Mouse (Mus musculus) MEL (cell line): Measurements from ENCODE around the gene Tjp3. TPM values are rescaled to one million over a fixed set of nuclear protein-coding genes. Genes with fewer than 3 reads are reported as not detected.

ENCODE experiments used
- DNase-seq: peaks from one replicate; pipeline ENCODE4 v3.0.0; 2011; ENCODE audit warnings: low read depth, low spot score
- H3K27ac ChIP-seq: 2 replicates; pipeline ENCODE4 v1.5.1; 2012; ENCODE audit warnings: low read depth, mild to moderate bottlenecking, control low read depth, low read length, moderate library complexity; ENCODE audit not compliant: control insufficient read depth
- H3K27me3 ChIP-seq, 2 experiments: fragments of 150-350 bp in 1 of 2; sonication (generic) in 1 of 2; 2 replicates each; pipeline ENCODE4 v1.6.1; 2012; ENCODE audit warnings: low read length in 2 of 2, mild to moderate bottlenecking in 2 of 2, improper control_type of control experiment in 1 of 2, moderate library complexity in 1 of 2; ENCODE audit not compliant: insufficient read depth in 2 of 2, control insufficient read depth in 1 of 2
- H3K36me3 ChIP-seq, 2 experiments: 2 replicates each; pipeline ENCODE4 v1.6.1; 2012 to 2014; ENCODE audit warnings: low read length in 2 of 2, improper control_type of control experiment in 1 of 2, inconsistent platforms in 1 of 2, mild to moderate bottlenecking in 1 of 2; ENCODE audit not compliant: insufficient read depth in 2 of 2, control insufficient read depth in 1 of 2
- H3K4me1 ChIP-seq, 2 experiments: fragments of 150-350 bp in 1 of 2; sonication (generic) in 1 of 2; 2 replicates each; pipeline ENCODE4 v1.6.1; 2012; ENCODE audit warnings: low read length in 2 of 2, improper control_type of control experiment in 1 of 2, mild to moderate bottlenecking in 1 of 2; ENCODE audit not compliant: insufficient read depth in 2 of 2, control insufficient read depth in 1 of 2
- H3K4me3 ChIP-seq, 2 experiments: fragments of 150-350 bp in 1 of 2; sonication (generic) in 1 of 2; 2 replicates each; pipeline ENCODE4 v1.5.1; 2012; ENCODE audit warnings: low read depth in 2 of 2, low read length in 2 of 2, mild to moderate bottlenecking in 2 of 2, moderate library complexity in 2 of 2, control low read depth in 1 of 2, improper control_type of control experiment in 1 of 2; ENCODE audit not compliant: control insufficient read depth in 1 of 2, insufficient read depth in 1 of 2
- H3K79me2 ChIP-seq: 2 replicates; pipeline ENCODE4 v1.6.1; 2012; ENCODE audit warnings: mild to moderate bottlenecking, low read length, moderate library complexity; ENCODE audit not compliant: control insufficient read depth, poor library complexity, insufficient read depth
- H3K9ac ChIP-seq: 2 replicates; pipeline ENCODE4 v1.6.1; 2012; ENCODE audit warnings: low read depth, mild to moderate bottlenecking, control low read depth, low read length, moderate library complexity; ENCODE audit not compliant: control insufficient read depth, poor library complexity, severe bottlenecking
- H3K9me3 ChIP-seq: fragments of 150-350 bp; sonication (generic); replicated peaks from 2 replicates; pipeline ENCODE4 v1.6.1; 2012; ENCODE audit warnings: mild to moderate bottlenecking, low read length, improper control_type of control experiment, moderate library complexity; ENCODE audit not compliant: insufficient read depth
- BHLHE40 ChIP-seq: IDR thresholded peaks from 2 replicates; pipeline ENCODE4 v1.6.1; 2012; ENCODE audit warnings: low read depth, mild to moderate bottlenecking, inconsistent platforms, low read length, improper control_type of control experiment, borderline replicate concordance
- CHD2 ChIP-seq: IDR thresholded peaks from 2 replicates; pipeline ENCODE4 v1.6.1; 2011; ENCODE audit warnings: low read length, improper control_type of control experiment
- CTCF ChIP-seq, 3 experiments: IDR thresholded peaks in 2 of 3; conservative IDR thresholded peaks in 1 of 3; 2 replicates each; pipeline ENCODE4 v1.5.1; 2011 to 2012; ENCODE audit warnings: low read length in 3 of 3, low read depth in 2 of 3, mild to moderate bottlenecking in 2 of 3, improper control_type of control experiment in 1 of 3, inconsistent platforms in 1 of 3, mixed read lengths in 1 of 3, moderate library complexity in 1 of 3; ENCODE audit not compliant: control insufficient read depth in 1 of 3, insufficient read depth in 1 of 3, poor library complexity in 1 of 3, severe bottlenecking in 1 of 3
- ELF1 ChIP-seq: IDR thresholded peaks from 2 replicates; pipeline ENCODE4 v1.6.1; 2014; ENCODE audit warnings: low read depth, mild to moderate bottlenecking, inconsistent platforms, low read length, improper control_type of control experiment, moderate library complexity
- EP300 ChIP-seq, 2 experiments: IDR thresholded peaks; 2 replicates each; pipeline ENCODE4 v1.6.1; 2011; ENCODE audit warnings: improper control_type of control experiment in 2 of 2, low read length in 2 of 2, low read depth in 1 of 2, mild to moderate bottlenecking in 1 of 2
- ETS1 ChIP-seq: IDR thresholded peaks from 2 replicates; pipeline ENCODE4 v1.6.1; 2012; ENCODE audit warnings: low read depth, mild to moderate bottlenecking, inconsistent platforms, low read length, improper control_type of control experiment, moderate library complexity
- GABPA ChIP-seq: IDR thresholded peaks from 2 replicates; pipeline ENCODE4 v1.6.1; 2012; ENCODE audit warnings: low read depth, mild to moderate bottlenecking, inconsistent platforms, low read length, improper control_type of control experiment, moderate library complexity
- GATA1 ChIP-seq: IDR thresholded peaks from 2 replicates; pipeline ENCODE4 v1.6.1; 2011; ENCODE audit warnings: low read depth, low read length, improper control_type of control experiment
- KAT2A ChIP-seq: conservative IDR thresholded peaks from 2 replicates; pipeline ENCODE4 v1.6.1; 2012; ENCODE audit warnings: low read depth, low read length, improper control_type of control experiment, inconsistent platforms
- MAX ChIP-seq: IDR thresholded peaks from 2 replicates; pipeline ENCODE4 v1.6.1; 2011; ENCODE audit warnings: low read length, improper control_type of control experiment
- MEF2A ChIP-seq: IDR thresholded peaks from 2 replicates; pipeline ENCODE4 v1.6.1; 2014; ENCODE audit warnings: low read depth, mild to moderate bottlenecking, inconsistent platforms, low read length, improper control_type of control experiment; ENCODE audit not compliant: poor library complexity, insufficient replicate concordance, severe bottlenecking; ENCODE audit errors: extremely low read depth
- MXI1 ChIP-seq: IDR thresholded peaks from 2 replicates; pipeline ENCODE4 v1.6.1; 2011; ENCODE audit warnings: mild to moderate bottlenecking, low read depth, low read length, improper control_type of control experiment
- POLR2A ChIP-seq, 2 experiments: IDR thresholded peaks; 2 replicates each; pipeline ENCODE4 v1.6.1; 2011 to 2012; ENCODE audit warnings: low read length in 2 of 2, mild to moderate bottlenecking in 2 of 2, control low read depth in 1 of 2, improper control_type of control experiment in 1 of 2, low read depth in 1 of 2, moderate library complexity in 1 of 2; ENCODE audit not compliant: control insufficient read depth in 1 of 2, insufficient read depth in 1 of 2, poor library complexity in 1 of 2
- RAD21 ChIP-seq: IDR thresholded peaks from 2 replicates; pipeline ENCODE4 v1.6.1; 2011; ENCODE audit warnings: mild to moderate bottlenecking, low read depth, low read length, improper control_type of control experiment
- RCOR1 ChIP-seq: IDR thresholded peaks from 2 replicates; pipeline ENCODE4 v1.6.1; 2012; ENCODE audit warnings: low read depth, mild to moderate bottlenecking, inconsistent platforms, low read length, improper control_type of control experiment
- SIN3A ChIP-seq: IDR thresholded peaks from 2 replicates; pipeline ENCODE4 v1.6.1; 2012; ENCODE audit warnings: low read length, improper control_type of control experiment, inconsistent platforms
- TAL1 ChIP-seq: IDR thresholded peaks from 2 replicates; pipeline ENCODE4 v1.6.1; 2012; ENCODE audit warnings: mild to moderate bottlenecking, inconsistent platforms, low read length, moderate library complexity, mixed read lengths
- TBP ChIP-seq: IDR thresholded peaks from 2 replicates; pipeline ENCODE4 v1.8.0; 2011; ENCODE audit warnings: low read depth, low read length, improper control_type of control experiment
- TCF12 ChIP-seq: IDR thresholded peaks from 2 replicates; pipeline ENCODE4 v1.6.1; 2014; ENCODE audit warnings: low read depth, mild to moderate bottlenecking, inconsistent platforms, low read length, improper control_type of control experiment, moderate library complexity
- ZC3H11A ChIP-seq: IDR thresholded peaks from 2 replicates; pipeline ENCODE4 v1.6.1; 2012; ENCODE audit warnings: low read depth, mild to moderate bottlenecking, inconsistent platforms, low read length, improper control_type of control experiment
- ZKSCAN1 ChIP-seq: IDR thresholded peaks from 2 replicates; pipeline ENCODE4 v1.6.1; 2012; ENCODE audit warnings: low read depth, mild to moderate bottlenecking, inconsistent platforms, low read length, improper control_type of control experiment, moderate library complexity
- ZMIZ1 ChIP-seq: IDR thresholded peaks from 2 replicates; pipeline ENCODE4 v1.6.1; 2012; ENCODE audit warnings: low read depth, mild to moderate bottlenecking, inconsistent platforms, low read length, improper control_type of control experiment, moderate library complexity
- ZNF384 ChIP-seq: IDR thresholded peaks from 2 replicates; pipeline ENCODE4 v1.6.1; 2012; ENCODE audit warnings: low read depth, mild to moderate bottlenecking, inconsistent platforms, low read length, improper control_type of control experiment
- polyA plus RNA-seq, 2 experiments: library from polyadenylated mRNA; stranded (reverse) in 1 of 2; unstranded in 1 of 2; fragments of >175 nt in 1 of 2; fragments of >200 nt in 1 of 2; gene quantifications; 2 replicates each; pipeline versions ENCODE4 v1.2.1 to v1.2.4; 2012; ENCODE audit warnings: low replicate concordance in 2 of 2, low read depth in 1 of 2; ENCODE audit not compliant: insufficient read length in 2 of 2, insufficient read depth in 1 of 2, missing spikeins in 1 of 2
- total RNA-seq: library from RNA; depleted of rRNA; stranded (reverse); fragments of 300-350 nt; gene quantifications from 2 replicates; pipeline ENCODE4 v1.2.3, GENCODE M21; 2012

Gene Tjp3
- total and polyA plus RNA-seq, 3 experiments: 2.9 to 4.9 TPM; not detected in 1

DNA sequence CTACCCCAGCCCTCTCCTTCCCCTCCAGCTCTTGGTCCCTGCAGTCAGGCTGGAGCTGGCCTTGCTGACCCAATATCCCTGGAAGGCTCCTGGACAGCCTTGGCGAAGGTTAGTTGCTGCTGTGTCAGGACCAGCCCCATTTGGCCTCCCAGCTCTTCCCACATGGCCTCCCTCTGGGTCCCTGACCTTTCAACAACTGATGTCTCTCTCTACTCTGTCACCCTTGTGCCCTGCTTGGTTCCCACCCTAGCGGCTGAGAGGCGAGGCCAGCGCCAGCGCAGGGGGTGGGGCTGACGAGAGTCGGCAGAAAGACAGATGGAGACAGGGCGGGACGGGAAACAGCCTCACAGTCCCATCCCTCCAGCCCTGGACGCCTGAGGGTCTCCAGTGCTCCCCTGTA lies 37.0 kb upstream of the Tjp3 start, which contains the start of gene Tbxa2r:
Gene Tbxa2r (plus strand): TSS at position 346 of the 400 bp plus-strand sequence.
- no peak within 1 kb of the TSS for H3K27ac ChIP-seq
- TF ChIP-seq MEF2A (no peak), TAL1 (no peak), ZMIZ1 (no peak), ZKSCAN1 (no peak), SIN3A (no peak), TCF12 (no peak), POLR2A (IDR thresholded peaks at IDR 0.05; ENCODE audit: control insufficient read depth in 1 of 2, insufficient read depth in 1 of 2, low read depth in 1 of 2, low read length in 2 of 2, poor library complexity in 1 of 2) (no peak), RAD21 (no peak), KAT2A (no peak), ELF1 (no peak), ETS1 (no peak), GABPA (no peak), TBP (no peak), RCOR1 (no peak), MXI1 (no peak)

GRCm38 (mm10) chr10:81327959-81328358 lies 36.6 kb upstream of the Tjp3 start:
- H3K79me2 ChIP-seq: peaks cover 1% of the 10 kb centered on the region
- no peaks in the 10 kb centered on the region for H3K4me1 ChIP-seq
- no peak overlapping the region for H3K27ac ChIP-seq
- no peak for TF ChIP-seq ZC3H11A
- TF ChIP-seq CTCF (IDR thresholded peaks at IDR 0.05 in 2 of 3, conservative IDR thresholded peaks at IDR 0.05 in 1 of 3; ENCODE audit: control insufficient read depth in 1 of 3, insufficient read depth in 1 of 3, low read depth in 2 of 3, low read length in 3 of 3, poor library complexity in 1 of 3, severe bottlenecking in 1 of 3): no peak
- TF ChIP-seq MAX: no peak
- no peak for TF ChIP-seq ZKSCAN1
- no peak for TF ChIP-seq EP300 (IDR thresholded peaks at IDR 0.05; ENCODE audit: low read depth in 1 of 2, low read length in 2 of 2)
- TF ChIP-seq BHLHE40: no peak
- no peak for TF ChIP-seq CHD2
- TF ChIP-seq ZNF384: no peak
- TF ChIP-seq GATA1: no peak
- TF ChIP-seq KAT2A: no peak
- TF ChIP-seq ETS1: no peak
- no peak for TF ChIP-seq MXI1
- no peaks in the 10 kb centered on the region for H3K27me3 ChIP-seq
- no peaks in the 10 kb centered on the region for H3K9me3 ChIP-seq
- no peak overlapping the region for H3K4me3 ChIP-seq
- DNase-seq: no peak
- 0 out of 4 replicates have a peak, but pooled peaks cover 0 to 2% of the 10 kb centered on the region in 2 experiments for H3K36me3 ChIP-seq
- H3K9ac ChIP-seq: no peak overlapping the region

More for the DNA sequence above, 37.0 kb upstream of the Tjp3 start, which contains the start of gene Tbxa2r:
- Histone ChIP-seq H3K79me2 (no peaks in the 10 kb centered on the region), H3K27me3 (no peaks in the 10 kb centered on the region), H3K4me3 (no peak within 1 kb of the TSS), H3K36me3 (no peaks in the 10 kb centered on the region), H3K4me1 (no peaks in the 10 kb centered on the region), H3K9ac (no peak within 1 kb of the TSS), H3K9me3 (no peaks in the 10 kb centered on the region)
- no peak for DNase-seq
